Mouse (Mus musculus) cerebellum, adult 2 months (tissue): ENCODE measurements at regions not wholly inside any gene's neighbourhood (a gene's known extent, or its start where the extent isn't known, plus 50 kb on each side); places are given as distances from the start of the nearest gene placed in this dataset.

Experiments used
- CTCF ChIP-seq: fragments of 200-500 bp; IDR thresholded peaks from 2 replicates; pipeline ENCODE4 v1.5.1; 2011; ENCODE audit warnings: low read depth, mild to moderate bottlenecking, control low read depth, low read length, moderate library complexity, borderline replicate concordance; ENCODE audit not compliant: insufficient read depth
- POLR2A ChIP-seq: fragments of 200-500 bp; IDR thresholded peaks from 2 replicates; pipeline ENCODE4 v1.6.1; 2011; ENCODE audit warnings: low read length, control low read depth, borderline replicate concordance; ENCODE audit not compliant: insufficient read depth

GRCm38 (mm10) chr4:89050551-89051199, 86.2 kb upstream of the Mtap start:
- TF ChIP-seq POLR2A (no peak), CTCF (no peak)
